Mouse (Mus musculus): ENCODE measurements around the gene Usp7.
"Not testable (repeated sequence)": the region's sequence is repeated elsewhere in the genome, so short reads cannot be mapped to it uniquely, and the experiment has no call there.

Gene Usp7

DNA sequence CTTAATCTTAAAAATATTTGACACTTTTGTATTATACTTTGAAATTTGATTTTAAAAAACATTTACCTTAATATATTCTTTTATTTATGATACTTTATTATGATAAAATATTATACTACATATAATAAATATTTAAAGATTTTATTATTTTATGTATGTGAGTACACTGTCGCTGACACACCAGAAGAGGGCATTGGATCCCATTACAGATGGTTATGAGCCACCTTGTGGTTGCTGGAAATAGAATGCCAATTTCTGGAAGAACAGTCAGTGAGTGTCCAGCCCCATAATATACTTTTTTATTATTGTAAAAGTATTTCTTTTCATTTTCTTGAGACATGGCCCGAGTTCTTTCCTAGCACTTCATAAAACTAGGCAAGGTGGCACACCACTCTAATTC lies 10.4 kb downstream of the Usp7 start:
- no peak for DNase-seq

DNA sequence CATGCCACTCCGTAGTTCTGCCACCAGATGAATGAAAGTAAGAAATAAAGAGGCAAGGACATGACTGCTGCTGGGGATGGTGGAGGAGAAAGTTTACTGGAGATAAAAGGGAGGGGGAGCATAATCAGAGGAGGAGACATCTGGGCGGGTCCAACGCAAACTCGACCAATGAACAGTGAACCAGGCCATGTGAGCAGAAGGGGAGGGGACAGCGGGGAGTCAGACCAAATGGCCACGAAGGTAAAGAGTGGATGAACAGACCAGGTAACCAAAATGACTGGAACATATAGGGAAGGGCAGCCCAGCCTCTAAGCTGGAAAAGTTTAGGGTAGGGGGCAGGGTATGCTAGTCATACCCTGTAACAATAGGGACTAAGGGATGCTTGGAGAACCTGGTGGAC lies 10.9 kb downstream of the Usp7 start:
- DNase-seq = peak in 1 of 2 experiments; percentile 9

DNA sequence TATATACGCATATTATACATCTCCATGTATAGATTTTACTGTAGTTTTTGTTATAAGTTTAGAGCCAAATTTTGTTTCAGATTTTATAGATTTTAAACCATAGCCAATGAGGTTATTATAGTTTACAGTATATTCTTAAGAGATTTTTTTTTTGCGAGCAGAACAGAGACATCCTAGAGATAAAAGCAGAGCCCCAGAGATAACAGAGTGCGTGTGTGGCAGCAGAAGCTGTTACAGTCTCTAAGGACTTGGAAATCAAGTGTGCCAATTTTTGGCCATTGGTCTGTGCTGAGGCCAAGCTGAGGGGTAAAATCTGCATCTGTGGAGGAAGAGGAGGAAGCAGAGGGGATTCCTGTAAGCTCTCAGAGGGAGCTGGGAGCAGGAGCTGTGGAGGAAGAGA lies 11.9 kb downstream of the Usp7 start:
- no peak for DNase-seq

DNA sequence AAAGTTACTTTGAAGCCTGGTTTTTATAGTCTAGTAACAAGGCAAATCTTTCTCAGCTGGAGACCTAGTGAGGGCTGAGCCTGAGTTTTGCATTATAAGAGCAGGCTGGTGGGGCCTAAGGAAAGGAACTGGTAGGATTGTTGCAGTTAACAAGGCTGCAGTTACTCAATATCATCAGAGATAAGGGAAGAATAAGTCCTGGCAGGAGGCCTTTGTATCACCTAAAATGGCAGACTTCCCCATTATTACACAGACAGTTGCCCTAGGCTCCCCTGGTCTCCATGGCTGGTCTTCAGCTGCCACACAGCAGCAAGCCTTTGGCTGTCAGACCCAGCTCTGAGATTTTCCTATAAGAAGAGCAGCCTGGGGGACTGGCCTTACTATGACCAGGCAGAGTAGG lies 13.4 kb downstream of the Usp7 start:
- DNase-seq = no peak

DNA sequence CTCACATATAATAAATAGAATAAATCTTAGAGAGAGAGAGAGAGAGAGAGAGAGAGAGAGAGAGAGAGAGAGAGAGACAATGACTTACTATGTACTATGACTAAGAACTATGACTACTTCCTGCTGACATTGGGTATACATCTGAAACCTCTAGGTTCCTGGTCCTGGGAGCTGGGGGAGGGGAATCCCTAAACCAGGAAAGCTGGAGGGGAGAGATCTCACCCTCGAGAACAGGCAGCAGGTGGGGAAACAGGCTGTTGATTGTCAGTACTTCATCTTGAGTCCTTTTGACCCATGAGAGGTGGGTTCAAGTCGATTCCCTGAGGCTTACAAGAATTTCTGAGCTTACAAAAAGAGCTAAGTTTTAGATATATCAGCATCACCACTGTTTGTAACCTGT lies 14.9 kb downstream of the Usp7 start:
- DNase-seq = no peak

DNA sequence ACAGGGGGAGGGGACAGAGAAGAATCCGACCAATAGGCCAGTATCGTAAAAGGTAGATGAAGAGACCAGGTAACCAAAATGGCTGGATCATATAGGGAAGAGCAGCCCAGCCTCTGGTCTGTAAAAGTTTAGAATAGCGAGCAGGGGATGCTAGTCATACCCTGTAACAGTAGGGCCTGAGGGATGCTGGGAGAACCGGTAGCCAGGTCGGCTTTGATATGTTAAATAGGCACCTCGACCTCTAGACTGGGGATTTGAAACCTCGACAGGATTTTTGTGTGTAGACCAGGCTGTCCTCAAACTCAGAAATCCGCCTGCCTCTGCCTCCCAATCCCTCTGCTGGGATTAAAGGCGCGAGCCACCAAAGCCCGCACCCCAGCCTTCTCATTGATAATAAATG lies 15.5 kb downstream of the Usp7 start:
- no peak for DNase-seq

DNA sequence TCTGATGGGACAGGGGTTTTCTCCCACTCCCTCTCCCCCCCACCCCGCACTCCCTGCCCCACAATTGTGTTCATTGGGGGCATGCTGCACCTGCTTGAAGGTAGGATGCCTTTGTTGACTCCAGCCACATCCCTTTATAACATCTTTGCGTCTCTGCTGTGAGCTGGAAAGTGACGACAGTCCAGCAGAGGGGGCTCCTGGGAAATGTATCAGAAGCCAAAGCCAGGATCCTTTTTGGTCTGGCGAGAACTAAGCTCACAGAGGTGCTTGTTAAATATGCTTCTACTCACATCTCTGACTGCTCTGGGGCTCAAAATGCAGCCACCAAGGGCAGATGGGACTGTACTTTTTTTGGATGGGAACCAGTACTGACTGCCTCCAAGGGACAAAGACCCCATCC lies 21.0 kb downstream of the Usp7 start:
- DNase-seq = peak in 1 of 2 experiments; percentile 13

DNA sequence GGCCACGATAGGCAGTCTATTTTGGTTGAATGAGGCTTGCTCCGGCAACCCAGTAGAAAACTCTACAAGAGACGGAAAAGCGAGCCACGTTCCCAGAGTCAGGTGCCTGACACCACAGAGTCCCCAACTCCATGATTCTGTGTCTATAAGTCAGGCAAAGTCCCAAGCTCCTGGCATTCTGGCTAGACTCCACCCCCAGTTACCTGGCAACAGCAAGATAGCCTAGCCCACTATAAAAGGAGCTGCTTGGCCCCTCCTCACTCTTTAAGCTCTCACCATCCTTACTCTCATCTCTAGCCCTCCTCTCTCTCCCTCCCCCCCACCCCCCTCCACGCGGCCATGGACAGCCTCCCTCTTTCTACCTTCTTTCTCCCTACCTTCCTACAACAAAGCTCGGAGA lies 21.8 kb downstream of the Usp7 start:
- not testable (repeated sequence) for DNase-seq

DNA sequence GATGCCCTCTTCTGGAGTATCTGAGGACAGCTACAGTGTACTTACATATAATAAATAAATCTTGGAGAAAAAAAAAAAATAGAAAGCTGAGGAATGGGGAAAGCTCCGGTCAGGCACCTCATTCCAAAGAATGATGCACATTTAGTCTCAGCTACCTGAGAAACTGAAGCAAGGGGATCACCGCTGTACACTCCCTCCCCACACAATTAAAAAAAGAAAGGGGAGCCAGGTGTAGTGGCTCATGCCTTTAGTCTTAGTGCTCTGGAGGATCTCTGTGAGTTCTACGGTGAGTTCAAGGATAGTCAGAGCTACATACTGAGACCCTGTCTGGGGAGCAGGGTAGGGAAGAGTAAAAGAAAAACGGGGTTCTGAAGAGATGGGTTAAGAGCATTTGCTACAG lies 22.6 kb downstream of the Usp7 start:
- no peak for DNase-seq

DNA sequence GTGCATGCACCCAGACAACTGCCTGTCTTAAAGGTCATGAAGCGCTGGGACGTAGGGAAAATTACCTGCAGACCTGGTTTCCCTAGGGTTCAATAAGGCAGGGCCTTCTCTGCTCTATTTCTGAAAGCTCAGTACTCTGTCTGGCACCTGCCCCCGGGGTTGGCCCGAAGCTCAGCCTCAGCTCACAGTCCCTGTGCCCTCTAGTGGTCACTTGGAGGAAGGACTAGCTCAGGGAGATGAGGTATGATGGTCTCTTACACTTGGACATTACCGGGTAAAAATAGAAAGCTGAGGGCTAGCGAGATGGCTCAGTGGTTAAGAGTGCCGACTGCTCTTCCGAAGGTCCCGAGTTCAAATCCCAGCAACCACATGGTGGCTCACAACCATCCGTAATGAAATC lies 23.0 kb downstream of the Usp7 start:
- peak; percentile 72 to 82 for DNase-seq

DNA sequence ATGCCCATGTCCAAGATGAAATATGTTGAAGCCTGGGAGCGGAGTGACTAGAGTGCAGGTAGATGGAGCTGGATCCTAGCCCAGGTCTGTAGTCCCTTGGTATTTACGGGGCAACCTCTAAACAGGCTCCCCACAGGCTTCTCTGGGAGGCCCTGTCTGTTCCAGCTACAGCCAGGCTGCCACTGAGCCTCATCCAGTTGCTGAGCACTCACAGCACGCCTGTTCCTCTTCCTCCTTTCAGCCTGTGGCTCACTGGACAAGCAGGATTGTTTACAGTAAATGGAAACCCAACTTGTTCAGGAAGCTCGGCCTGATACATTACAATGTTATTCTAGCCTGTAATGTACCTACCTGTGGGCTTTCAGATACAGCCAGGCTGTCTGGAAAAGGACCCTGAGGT lies 23.5 kb downstream of the Usp7 start:
- peak in 1 of 2 experiments; percentile 15 for DNase-seq

DNA sequence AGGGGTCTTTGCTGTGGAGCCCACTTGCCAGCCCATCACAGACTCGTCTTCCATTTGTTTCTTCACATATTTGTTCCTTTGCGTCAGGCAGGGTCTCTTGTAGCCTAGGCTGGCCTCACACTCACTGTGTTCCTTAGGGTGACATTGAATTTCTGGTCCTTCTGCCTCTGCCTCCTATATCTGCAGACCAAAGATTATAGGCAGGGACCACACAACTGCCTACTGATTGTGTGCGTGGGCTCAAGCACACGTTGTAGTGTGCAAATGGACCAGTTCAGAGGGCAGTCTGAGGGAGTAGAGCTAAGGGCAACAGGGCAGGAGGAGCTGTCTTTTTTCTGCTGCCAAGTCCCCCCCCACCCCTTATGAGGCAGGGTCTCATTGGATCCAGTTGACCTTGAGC lies 24.0 kb downstream of the Usp7 start:
- DNase-seq = no peak

DNA sequence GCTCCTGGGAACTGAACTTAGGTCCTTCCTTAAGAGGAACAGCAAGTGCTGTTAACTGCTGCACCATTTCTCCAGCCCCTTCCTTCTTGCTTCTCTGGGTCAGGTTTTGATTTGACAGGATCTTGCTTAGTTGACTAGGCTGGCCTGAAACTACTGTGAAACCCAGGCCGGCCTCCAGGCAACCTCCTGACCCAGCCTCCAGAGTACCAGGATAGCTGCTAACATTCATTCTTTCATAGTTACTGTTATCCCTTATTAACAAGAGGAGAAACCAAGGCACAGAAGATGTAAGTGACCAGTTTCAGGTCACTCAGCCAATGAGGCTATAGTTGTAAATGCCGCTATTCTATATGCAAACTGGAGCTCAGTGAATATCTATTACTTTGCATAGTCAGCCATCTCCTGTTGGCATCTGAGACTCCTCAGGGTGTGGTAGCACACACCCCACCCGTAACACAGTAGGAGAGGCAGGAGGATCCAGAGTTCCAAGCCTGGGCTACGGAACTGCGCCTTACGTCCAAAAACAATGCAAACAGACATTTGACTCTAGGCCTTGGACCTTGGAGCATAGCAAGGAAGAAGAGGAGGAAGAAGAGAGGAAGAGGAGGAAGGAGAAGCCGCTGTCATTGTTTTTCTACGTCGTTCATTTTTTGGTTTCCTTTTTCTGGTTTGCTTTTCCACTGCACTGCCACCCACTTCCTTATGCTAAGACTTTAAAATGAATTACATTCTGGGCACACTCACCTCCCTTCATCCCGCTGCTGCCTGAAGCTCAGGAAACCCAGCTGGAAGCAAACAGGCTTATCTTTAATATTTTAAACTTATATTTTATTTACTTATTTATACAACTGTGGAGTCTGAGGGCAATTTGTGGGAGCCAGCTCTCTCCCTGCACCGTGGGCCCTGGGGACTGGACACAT lies 24.7 kb downstream of the Usp7 start:
- DNase-seq = no peak

DNA sequence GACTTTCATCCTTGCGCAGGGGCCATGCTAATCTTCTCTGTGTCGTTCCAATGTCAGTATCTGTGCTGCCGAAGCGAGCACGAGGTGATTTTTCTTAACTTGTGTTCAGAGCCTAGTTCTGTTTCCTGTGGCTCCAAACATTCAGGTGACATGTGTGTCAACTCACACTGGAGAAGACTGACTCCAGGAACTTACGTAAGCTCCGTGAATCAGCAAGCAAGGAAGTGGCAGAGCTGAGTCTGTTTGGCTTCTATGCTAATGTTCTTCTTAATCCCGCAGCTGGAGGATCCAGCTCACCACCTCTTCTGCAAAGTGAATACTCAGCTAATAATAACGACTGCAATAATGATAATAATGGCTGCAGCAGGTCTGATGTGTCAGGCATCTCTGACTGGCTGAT lies 25.9 kb downstream of the Usp7 start:
- no peak for DNase-seq

DNA sequence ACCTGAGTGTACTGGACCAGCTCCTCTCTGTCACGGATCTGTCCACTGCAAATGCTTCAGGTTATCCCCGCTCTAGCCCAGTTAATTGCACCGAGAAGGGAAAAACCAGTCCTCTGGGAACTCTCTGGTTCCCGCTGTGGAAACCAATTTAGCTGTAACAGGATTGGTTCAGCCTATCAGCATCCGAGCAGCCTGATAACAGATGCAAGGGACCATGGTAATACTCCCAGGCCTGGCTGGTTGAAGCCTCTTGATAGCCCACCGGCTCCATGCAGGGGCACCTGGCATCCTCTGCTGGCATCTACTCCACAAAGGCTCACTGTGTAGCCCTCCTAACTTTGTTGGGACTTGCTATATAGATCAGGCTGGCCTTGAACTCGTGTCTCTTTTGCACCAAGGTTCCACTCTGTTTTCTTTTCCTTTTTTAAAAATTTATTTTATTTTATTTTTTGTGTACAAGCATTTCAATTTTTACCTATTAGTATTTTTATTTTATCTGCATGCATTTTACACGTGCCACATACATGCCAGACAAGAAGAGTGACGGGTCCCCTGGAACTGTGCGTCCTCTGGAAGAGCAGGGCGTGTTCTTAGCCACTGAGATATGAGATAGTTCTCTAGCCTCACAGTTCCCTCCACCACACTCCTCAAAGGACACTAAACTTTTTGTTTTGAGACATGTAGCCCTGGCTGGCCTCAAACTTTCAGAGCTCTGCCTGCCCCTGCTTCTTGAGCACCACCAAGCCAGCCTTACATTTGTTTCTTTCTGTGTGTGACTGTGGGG lies 27.8 kb downstream of the Usp7 start:
- DNase-seq = no peak

DNA sequence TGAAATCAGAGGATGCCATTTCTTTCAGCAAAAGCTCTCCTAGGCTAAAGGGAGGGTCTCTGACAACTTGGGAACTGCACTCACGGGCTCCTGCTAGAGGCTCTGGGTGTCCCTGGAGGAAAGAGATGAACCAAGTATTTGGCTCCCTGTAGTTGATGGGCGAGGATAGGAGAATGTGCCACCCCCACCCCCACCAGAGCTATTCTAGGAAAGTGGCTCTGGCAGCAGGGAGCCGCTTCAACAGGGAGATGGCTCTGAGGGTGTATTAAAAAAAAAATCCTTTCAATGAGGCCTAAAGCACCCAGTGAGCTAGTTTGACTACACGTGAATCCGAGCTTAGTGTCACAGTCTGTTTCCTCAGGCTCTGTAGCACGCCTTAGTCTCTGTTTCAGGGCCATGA lies 29.1 kb downstream of the Usp7 start:
- no peak for DNase-seq

DNA sequence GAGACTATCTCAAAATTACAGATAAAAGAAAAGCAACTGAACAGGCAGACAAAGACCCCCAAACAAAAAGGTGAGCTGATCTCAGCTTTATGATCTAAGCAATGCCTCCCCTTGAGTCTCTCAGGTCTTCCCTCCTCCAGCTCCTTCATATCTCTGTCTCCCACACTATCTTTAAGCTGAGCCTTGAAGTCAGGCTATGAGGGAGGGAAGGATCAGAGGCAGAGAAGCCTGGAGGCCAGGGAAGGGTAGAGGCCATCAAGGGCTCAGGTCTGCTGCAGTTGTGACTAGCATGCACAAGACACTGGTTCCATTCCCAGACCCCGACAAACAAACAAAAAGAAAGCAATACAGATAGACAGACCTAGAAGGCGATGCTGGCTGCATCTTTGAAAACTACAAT lies 30.2 kb downstream of the Usp7 start:
- no peak for DNase-seq

DNA sequence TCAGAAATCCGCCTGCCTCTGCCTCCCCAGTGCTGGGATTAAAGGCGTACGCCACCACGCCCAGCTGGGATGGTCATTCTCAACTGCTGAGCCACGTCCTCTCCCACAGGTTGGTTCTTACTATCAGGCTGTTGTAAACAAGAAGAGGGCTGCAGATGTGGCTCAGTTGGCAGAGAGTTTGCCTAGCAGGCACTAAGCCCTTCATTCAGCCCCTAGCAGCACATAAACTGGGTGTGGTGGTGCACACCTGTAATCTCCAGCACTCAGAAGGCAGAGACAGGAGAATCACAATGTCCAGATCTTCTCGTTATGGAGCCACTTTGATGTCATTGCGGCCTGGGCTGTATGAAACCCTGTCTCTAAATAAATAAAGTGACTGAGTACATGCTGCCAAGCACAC lies 31.1 kb downstream of the Usp7 start:
- DNase-seq = no peak

DNA sequence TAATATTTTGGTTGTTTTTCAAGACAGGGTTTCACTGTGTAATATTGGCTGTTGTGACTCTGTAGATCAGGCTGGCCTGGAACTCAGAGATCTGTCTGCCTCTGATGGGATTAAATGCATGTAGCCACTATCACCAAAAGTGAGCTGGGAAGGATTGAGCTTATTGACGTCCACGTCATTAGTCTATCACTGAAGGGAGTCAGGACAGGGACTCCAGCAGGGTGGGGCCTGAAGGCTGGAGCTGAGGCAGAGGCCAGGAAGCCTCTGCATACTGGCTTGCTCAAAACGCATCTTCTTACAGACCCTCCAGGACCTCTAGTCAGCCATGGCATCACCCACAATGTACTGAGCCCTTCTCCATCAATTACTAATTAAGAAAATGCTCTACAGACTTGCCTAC lies 33.1 kb downstream of the Usp7 start:
- no peak for DNase-seq

DNA sequence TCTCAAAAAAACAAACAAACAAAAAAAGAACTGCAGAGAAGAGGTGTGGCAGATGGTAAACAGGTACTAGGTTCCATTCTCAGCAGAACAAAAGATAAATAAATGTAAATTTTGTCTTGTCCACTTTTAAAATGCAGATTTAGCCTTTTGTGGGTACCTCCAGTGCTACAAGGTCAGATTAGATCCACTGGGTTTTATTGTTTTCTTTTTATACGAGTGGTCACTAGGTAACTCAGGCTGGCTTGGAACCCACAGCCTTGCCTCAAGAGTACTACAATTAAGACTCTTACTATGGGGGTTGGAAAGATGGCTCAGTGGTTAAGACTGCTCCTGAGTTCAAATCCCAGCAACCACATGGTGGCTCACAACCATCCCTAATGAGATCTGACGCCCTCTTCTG lies 33.9 kb downstream of the Usp7 start:
- no peak for DNase-seq

DNA sequence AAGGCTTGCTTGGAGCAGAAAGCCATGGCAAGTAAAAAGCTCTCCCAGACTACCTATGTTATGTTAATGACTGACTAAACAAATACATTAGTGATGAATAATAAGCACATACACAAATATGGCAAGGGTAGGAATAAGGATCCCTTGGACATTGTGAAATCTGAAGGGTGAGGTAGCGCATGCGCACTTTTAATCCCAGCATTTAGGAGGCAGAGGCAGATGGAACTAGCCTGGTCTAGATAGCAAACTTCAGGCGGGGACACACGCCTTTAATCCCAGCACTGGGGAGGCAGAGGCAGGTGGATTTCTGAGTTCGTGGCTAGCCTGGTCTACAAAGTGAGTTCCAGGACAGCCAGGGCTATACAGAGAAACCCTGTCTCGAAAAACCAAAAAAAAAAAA lies 34.5 kb downstream of the Usp7 start:
- not testable (repeated sequence) for DNase-seq

DNA sequence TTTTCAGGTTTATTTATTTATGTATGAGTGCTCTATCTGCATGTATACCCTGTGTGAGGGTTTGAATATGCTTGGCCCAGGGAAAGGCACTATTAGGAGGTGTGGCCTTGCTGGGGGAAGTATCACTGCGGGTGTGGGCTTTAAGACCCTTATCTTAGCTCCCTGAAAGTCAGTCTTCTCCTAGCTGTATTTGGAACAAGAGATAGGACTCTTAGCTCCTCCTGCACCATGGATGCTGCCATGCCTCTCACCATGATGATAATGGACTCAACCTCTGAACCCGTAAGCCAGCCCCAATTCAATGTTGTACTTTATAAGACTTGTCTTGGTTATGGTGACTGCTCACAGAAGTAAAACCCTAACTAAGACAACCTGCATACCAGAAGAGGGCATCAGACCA lies 39.8 kb downstream of the Usp7 start:
- no peak for DNase-seq

DNA sequence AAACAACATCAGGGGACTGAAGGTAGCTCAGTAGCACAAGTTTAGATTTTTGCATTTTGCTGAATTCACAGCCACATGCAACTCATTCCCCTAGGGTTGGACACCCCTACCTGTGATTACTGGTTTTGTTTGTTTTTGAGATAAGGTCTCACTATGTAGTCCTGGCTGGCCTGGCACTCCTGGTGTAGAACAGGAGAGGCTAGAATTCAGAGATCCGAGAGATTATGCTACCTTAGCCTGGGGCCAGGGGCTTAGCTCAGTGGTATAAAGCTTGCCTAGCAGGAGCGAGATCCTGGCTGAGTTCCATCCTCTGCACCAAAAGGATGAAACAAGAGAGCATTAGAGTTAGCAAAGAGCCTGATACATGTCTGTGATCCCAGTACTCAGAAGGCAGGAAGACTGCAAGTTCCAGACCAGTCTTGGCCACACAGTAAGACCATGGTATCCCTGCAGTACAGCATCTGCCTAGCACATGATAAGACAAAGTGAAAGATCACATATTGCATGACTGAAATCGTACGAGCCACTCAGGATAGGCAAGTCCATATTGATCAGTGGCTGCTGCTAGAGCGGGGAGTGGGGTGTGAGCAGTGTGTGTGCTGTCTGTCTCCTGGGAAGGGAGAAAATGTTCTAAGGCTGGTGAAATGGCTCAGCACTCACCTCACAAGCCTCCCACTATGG lies 40.4 kb downstream of the Usp7 start:
- no peak for DNase-seq

DNA sequence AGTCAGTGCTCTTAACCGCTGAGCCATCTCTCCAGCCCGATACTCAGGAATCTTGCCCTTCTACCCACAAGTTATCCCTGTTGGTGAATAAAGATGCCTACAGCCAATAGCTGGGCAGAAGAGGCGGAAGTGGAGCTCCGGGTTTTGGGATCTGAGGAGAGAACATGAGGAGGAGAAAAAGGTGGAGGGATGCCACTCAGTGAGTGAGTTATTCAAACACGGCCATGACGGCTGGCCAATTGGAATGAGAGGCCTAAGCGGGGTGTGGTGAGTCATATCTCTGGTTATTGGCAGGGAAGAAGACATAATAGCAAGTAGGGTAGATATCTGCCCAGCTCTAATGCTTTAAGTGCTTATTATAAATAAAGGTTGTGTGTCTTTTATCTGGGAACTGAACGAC lies 43.2 kb downstream of the Usp7 start:
- DNase-seq = no peak

Measured in kidney, postnatal 4 days (tissue).